Mouse (Mus musculus): ENCODE data around the gene H2afy2. TPM values are rescaled to one million over a fixed set of nuclear protein-coding genes. Genes with fewer than 3 reads are reported as not detected.

H2afy2 gene
- total and polyA plus RNA-seq, 3 experiments = 0.20 TPM; not detected in 2

- H3K79me2 ChIP-seq (replicated peaks; ENCODE audit: control insufficient read depth, extremely low read depth, insufficient read depth, poor library complexity, severe bottlenecking) = no peaks in the 10 kb centered on the region
These were observed 47.8 kb upstream of the H2afy2 start for GRCm38 (mm10) chr10:61831741-61832140.

DNA sequence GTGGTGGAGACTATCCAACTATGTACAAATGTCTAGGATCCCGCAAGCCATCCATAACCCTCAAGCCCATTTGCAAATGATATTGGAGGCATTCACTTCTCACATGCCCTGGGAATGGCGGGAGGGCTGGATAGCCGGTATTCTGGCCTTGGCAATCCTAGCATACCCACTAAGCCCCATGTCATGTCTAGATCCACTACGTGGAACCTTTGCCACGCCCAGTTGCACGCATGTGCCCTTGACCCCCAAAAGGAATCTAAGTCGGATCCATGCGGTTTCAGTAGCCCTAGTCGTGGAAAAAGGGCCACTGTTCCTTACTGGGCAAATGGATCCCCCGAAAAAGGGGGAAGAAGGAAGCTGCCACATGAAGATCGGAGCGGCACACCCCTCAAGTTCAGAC lies 47.3 kb upstream of the H2afy2 start:
- H3K4me1 ChIP-seq (ENCODE audit: control insufficient read depth in 1 of 2, insufficient read depth in 2 of 2) = peaks cover 12 to 49% of the 10 kb centered on the region in 2 experiments
- no peak for TF ChIP-seq ETS1 (conservative IDR thresholded peaks at IDR 0.05; ENCODE audit: low read depth, low read length)
- no peak for TF ChIP-seq POLR2AphosphoS2 (IDR thresholded peaks at IDR 0.05; ENCODE audit: low read depth, low read length)
- TF ChIP-seq TBP (conservative IDR thresholded peaks at IDR 0.05; ENCODE audit: low read depth, low read length) = no peak
- TF ChIP-seq RCOR1 (conservative IDR thresholded peaks at IDR 0.05; ENCODE audit: low read depth, low read length) = no peak
- TF ChIP-seq JUND (conservative IDR thresholded peaks at IDR 0.05; ENCODE audit: low read depth, low read length) = no peak
- TF ChIP-seq CHD1 (IDR thresholded peaks at IDR 0.05; ENCODE audit: low read depth, low read length) = no peak
- no peak for TF ChIP-seq POLR2A (IDR thresholded peaks at IDR 0.05; ENCODE audit: low read depth, low read length)
- no peak for TF ChIP-seq SMC3 (IDR thresholded peaks at IDR 0.05; ENCODE audit: low read depth, low read length)
- no peak for TF ChIP-seq SIN3A (IDR thresholded peaks at IDR 0.05; ENCODE audit: low read length)
- no peak for TF ChIP-seq EP300 (IDR thresholded peaks at IDR 0.05; ENCODE audit: low read length)
- no peak for TF ChIP-seq USF2 (conservative IDR thresholded peaks at IDR 0.05; ENCODE audit: low read depth, low read length)
- TF ChIP-seq NRF1 (IDR thresholded peaks at IDR 0.05; ENCODE audit: low read depth, low read length) = no peak
- no peak for TF ChIP-seq MEF2A (IDR thresholded peaks at IDR 0.05; ENCODE audit: borderline replicate concordance, low read depth, low read length)
- TF ChIP-seq MAZ (IDR thresholded peaks at IDR 0.05; ENCODE audit: low read depth, low read length) = no peak
- no peak for TF ChIP-seq MYC (IDR thresholded peaks at IDR 0.05; ENCODE audit: low read depth, low read length)
- no peak for TF ChIP-seq ELF1 (IDR thresholded peaks at IDR 0.05; ENCODE audit: low read depth, low read length)
- no peak for TF ChIP-seq JUN (IDR thresholded peaks at IDR 0.05; ENCODE audit: insufficient read depth, low read depth, low read length)
- no peaks in the 10 kb centered on the region for H3K79me2 ChIP-seq (replicated peaks; ENCODE audit: control insufficient read depth, extremely low read depth, insufficient read depth, poor library complexity, severe bottlenecking)
- in situ Hi-C loops (cut with MboI; ENCODE audit: low pct_ligation_motif_present, low pct_unique_long_range_greater_than_20kb, low sequenced_read_pairs) (loop anchor here (25.0 kb wide), 1 partner anchor 556 kb away; the partner anchor contains the start of gene Hk1), dilution Hi-C loops (cut with MboI; ENCODE audit: extremely low pct_ligation_motif_present, extremely low pct_unique_long_range_greater_than_20kb, low sequenced_read_pairs) (no loop called here)
- H3K27me3 ChIP-seq (replicated peaks) = no peaks in the 10 kb centered on the region
- H3K27ac ChIP-seq (ENCODE audit: insufficient read depth, low read depth) = no peak overlapping the region
- H3K4me2 ChIP-seq (ENCODE audit: insufficient read depth, low read depth, poor library complexity, severe bottlenecking) = no peak overlapping the region
- H3K4me3 ChIP-seq (replicated peaks in 1 of 3; ENCODE audit: low read depth in 2 of 3, low read length in 2 of 3, poor library complexity in 1 of 3) = no peak overlapping the region
- H3K9ac ChIP-seq (ENCODE audit: insufficient read depth, low read depth) = no peak overlapping the region
- no peaks in the 10 kb centered on the region for H3K9me3 ChIP-seq (replicated peaks; ENCODE audit: low read length)
- DNase-seq (ENCODE audit: extremely low read depth) = no peak
- no peaks in the 10 kb centered on the region for H3K36me3 ChIP-seq (replicated peaks in 1 of 2; ENCODE audit: control insufficient read depth in 1 of 2, insufficient read depth in 1 of 2, low read length in 1 of 2)

More at GRCm38 (mm10) chr10:61831741-61832140, 47.8 kb upstream of the H2afy2 start:
- Histone ChIP-seq H3K4me2 (ENCODE audit: insufficient read depth, low read depth, poor library complexity, severe bottlenecking) (no peak overlapping the region), H3K4me1 (ENCODE audit: control insufficient read depth in 1 of 2, insufficient read depth in 2 of 2) (peaks cover 10 to 44% of the 10 kb centered on the region in 2 experiments), H3K27me3 (replicated peaks) (no peaks in the 10 kb centered on the region), H3K9ac (ENCODE audit: insufficient read depth, low read depth) (no peak overlapping the region), H3K36me3 (replicated peaks in 1 of 2; ENCODE audit: control insufficient read depth in 1 of 2, insufficient read depth in 1 of 2, low read length in 1 of 2) (no peaks in the 10 kb centered on the region), H3K27ac (ENCODE audit: insufficient read depth, low read depth) (no peak overlapping the region), H3K4me3 (replicated peaks in 1 of 3; ENCODE audit: low read depth in 2 of 3, low read length in 2 of 3, poor library complexity in 1 of 3) (no peak overlapping the region), H3K9me3 (replicated peaks; ENCODE audit: low read length) (no peaks in the 10 kb centered on the region)
- DNase-seq (ENCODE audit: extremely low read depth) = no peak
- in situ Hi-C loops (cut with MboI; ENCODE audit: low pct_ligation_motif_present, low pct_unique_long_range_greater_than_20kb, low sequenced_read_pairs) = loop anchor here (25.0 kb wide), 1 partner anchor 556 kb away; the partner anchor contains the start of gene Hk1
- dilution Hi-C loops (cut with MboI; ENCODE audit: extremely low pct_ligation_motif_present, extremely low pct_unique_long_range_greater_than_20kb, low sequenced_read_pairs) = no loop called here
- TF ChIP-seq ZKSCAN1 (IDR thresholded peaks at IDR 0.05; ENCODE audit: borderline replicate concordance, low read depth, low read length) (no peak), MEF2A (IDR thresholded peaks at IDR 0.05; ENCODE audit: borderline replicate concordance, low read depth, low read length) (no peak), TCF12 (IDR thresholded peaks at IDR 0.05; ENCODE audit: low read depth, low read length) (no peak), TBP (conservative IDR thresholded peaks at IDR 0.05; ENCODE audit: low read depth, low read length) (no peak), HCFC1 (IDR thresholded peaks at IDR 0.05; ENCODE audit: low read depth, low read length) (no peak), JUN (IDR thresholded peaks at IDR 0.05; ENCODE audit: insufficient read depth, low read depth, low read length) (no peak)

All from CH12.LX (cell line).